Mouse (Mus musculus): Measurements from ENCODE around the gene Zfp213. TPM values are rescaled to one million over a fixed set of nuclear protein-coding genes. Genes with fewer than 3 reads are reported as not detected.
A peak's percentile ranks its signal among the peaks of the same experiment; 100 is the strongest.

Zfp213 gene
- total and polyA plus RNA-seq, 2 experiments from 2014 or later = 10.3 to 28.1 TPM

DNA sequence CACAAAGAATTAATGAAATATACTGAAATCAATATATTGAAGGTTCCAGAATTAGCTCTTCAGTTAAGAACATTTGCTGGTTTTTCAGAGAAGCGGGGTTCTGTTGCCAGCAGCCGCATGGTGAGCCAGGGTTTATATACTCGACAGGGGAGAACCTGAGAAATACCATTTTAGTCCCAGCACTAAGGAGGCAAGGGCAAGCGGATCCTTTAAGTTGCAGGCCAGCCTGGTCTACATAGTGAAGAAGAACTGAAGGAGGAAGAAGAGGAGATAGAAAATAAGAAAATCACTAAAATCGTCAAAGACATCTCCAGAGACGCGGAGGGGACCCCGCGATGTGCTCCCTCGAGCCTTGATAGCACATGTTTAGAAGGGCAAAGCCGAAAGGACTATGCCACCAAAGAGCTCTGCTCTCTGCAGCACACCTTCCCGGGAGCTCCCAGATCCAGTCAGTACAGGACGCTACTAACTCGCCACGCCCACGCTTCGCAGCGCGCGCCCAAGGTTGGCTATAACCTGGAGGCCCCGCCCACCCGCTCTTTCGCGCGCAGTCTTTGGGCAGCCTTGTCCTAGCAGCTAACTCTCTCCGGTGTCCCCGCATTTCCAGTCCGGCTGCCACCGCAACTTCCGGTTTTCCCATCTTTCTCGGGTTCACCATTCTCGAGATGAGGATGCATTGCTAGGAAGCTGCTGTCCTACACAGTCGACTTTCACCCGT lies 28.3 kb upstream of the Zfp213 start:
- Histone ChIP-seq H3K4me2 (ENCODE audit: low read depth, low read length) (peak overlapping the region; percentile 75), H3K27ac (peak overlapping the region; percentile 80), H3K9me3 (ENCODE audit: low read length) (no peaks in the 10 kb centered on the region), H3K4me1 (ENCODE audit: insufficient read depth, low read length) (no peaks in the 10 kb centered on the region), H3K9ac (replicated peaks; ENCODE audit: low read length) (peak overlapping the region; percentile 58), H3K4me3 (ENCODE audit: low read length) (peak overlapping the region; percentile 45), H3K27me3 (ENCODE audit: insufficient read depth, low read length) (no peaks in the 10 kb centered on the region), H3K36me3 (ENCODE audit: insufficient read depth, low read length) (no peaks in the 10 kb centered on the region)
- no peak for TF ChIP-seq CTCF (IDR thresholded peaks at IDR 0.05; ENCODE audit: low read depth)
- DNase-seq (ENCODE audit: low spot score) = peak; percentile 98
- ATAC-seq = peak; percentile 100
- WGBS = 6% methylated on average over 34 of the region's 34 CpGs

DNA sequence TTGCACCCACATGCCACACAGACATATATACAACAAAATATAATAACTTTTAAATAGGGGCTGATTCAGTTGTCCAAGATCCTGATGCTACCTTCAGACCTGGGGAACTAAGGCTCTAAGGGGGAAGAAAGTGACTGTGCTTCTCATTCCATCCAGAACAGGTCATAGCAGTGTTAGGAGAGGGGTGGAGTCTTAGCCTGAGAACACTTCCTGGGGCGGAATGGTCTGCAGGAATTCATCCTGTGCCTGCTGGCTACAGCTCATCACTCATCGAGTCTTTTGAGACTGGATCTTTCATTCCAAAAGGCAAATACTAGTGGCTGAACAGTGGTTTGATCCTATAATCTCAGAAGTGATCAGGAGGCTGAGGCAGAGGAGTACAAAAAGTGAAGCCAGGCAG lies 23.2 kb upstream of the Zfp213 start:
- 77% methylated on average over 2 of the region's 2 CpGs for WGBS
- peaks cover 17% of the 10 kb centered on the region for H3K4me1 ChIP-seq (ENCODE audit: insufficient read depth, low read length)
- no peak overlapping the region for H3K4me2 ChIP-seq (ENCODE audit: low read depth, low read length)
- H3K27me3 ChIP-seq (ENCODE audit: insufficient read depth, low read length) = no peaks in the 10 kb centered on the region
- no peaks in the 10 kb centered on the region for H3K36me3 ChIP-seq (ENCODE audit: insufficient read depth, low read length)
- no peak for ATAC-seq
- H3K27ac ChIP-seq = no peak overlapping the region
- no peak for DNase-seq (ENCODE audit: low spot score)
- no peaks in the 10 kb centered on the region for H3K9me3 ChIP-seq (ENCODE audit: low read length)
- no peak overlapping the region for H3K4me3 ChIP-seq (ENCODE audit: low read length)
- TF ChIP-seq CTCF (IDR thresholded peaks at IDR 0.05; ENCODE audit: low read depth) = no peak
- H3K9ac ChIP-seq (replicated peaks; ENCODE audit: low read length) = no peak overlapping the region

GRCm38 (mm10) chr17:23585721-23586491 lies 21.9 kb upstream of the Zfp213 start:
- Histone ChIP-seq H3K4me3 (ENCODE audit: low read length) (peak overlapping the region; percentile 78), H3K36me3 (ENCODE audit: insufficient read depth, low read length) (0 out of 2 replicates have a peak, but pooled peaks cover 2% of the 10 kb centered on the region), H3K9ac (replicated peaks; ENCODE audit: low read length) (peak overlapping the region; percentile 86), H3K27ac (peak overlapping the region; percentile 68), H3K9me3 (ENCODE audit: low read length) (no peaks in the 10 kb centered on the region), H3K27me3 (ENCODE audit: insufficient read depth, low read length) (no peaks in the 10 kb centered on the region), H3K4me1 (ENCODE audit: insufficient read depth, low read length) (peaks cover 17% of the 10 kb centered on the region), H3K4me2 (ENCODE audit: low read depth, low read length) (peak overlapping the region; percentile 73)
- WGBS = 0% methylated on average over 22 of the region's 22 CpGs
- no peak for TF ChIP-seq CTCF (IDR thresholded peaks at IDR 0.05; ENCODE audit: low read depth)
- DNase-seq (ENCODE audit: low spot score) = peak; percentile 94
- ATAC-seq = peak; percentile 96

- TF ChIP-seq CTCF (IDR thresholded peaks at IDR 0.05; ENCODE audit: low read depth) = no peak
- Histone ChIP-seq H3K9me3 (ENCODE audit: low read length) (no peaks in the 10 kb centered on the region), H3K36me3 (ENCODE audit: insufficient read depth, low read length) (peaks cover 14% of the 10 kb centered on the region), H3K4me3 (ENCODE audit: low read length) (peak overlapping the region; percentile 78), H3K9ac (replicated peaks; ENCODE audit: low read length) (peak overlapping the region; percentile 86; the same call in 1 of the 2 replicates), H3K4me1 (ENCODE audit: insufficient read depth, low read length) (peaks cover 17% of the 10 kb centered on the region), H3K27me3 (ENCODE audit: insufficient read depth, low read length) (no peaks in the 10 kb centered on the region), H3K27ac (no peak overlapping the region), H3K4me2 (ENCODE audit: low read depth, low read length) (peak overlapping the region; percentile 73)
- ATAC-seq (no peak), DNase-seq (ENCODE audit: low spot score) (no peak)
- WGBS = 89% methylated on average over 8 of the region's 8 CpGs
These were observed 20.7 kb upstream of the Zfp213 start for GRCm38 (mm10) chr17:23584786-23585185.

DNA sequence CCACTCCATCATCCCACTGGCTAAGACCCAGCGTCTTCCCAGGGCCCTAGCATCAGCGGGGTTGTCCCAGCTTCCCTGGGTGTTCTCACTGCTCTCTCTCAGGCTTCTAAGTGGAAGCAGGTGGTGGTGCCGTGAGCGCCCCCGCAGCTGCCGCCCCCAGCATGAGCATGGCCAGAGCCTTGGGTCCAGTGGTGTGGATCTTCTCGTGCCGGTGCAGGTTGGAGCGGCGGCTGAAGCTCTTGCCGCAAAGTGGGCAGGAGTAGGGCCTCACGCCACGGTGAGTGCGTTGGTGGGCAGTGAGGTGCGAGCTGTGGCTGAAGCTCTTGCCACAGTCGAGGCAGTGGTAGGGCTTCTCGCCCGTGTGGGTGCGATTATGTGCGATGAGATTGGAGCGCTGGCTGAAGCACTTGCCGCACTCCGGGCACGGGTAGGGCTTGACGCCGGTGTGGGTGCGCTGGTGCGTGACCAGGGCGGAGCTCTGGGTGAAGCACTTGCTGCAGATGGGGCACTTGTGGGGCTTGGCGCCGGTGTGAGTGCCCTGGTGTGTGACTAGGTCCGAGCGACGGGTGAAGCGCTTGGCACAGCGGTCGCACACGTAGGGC lies 12.0 kb upstream of the Zfp213 start:
- Histone ChIP-seq H3K36me3 (ENCODE audit: insufficient read depth, low read length) (peaks cover 58% of the 10 kb centered on the region), H3K4me2 (ENCODE audit: low read depth, low read length) (no peak overlapping the region), H3K4me3 (ENCODE audit: low read length) (no peak overlapping the region), H3K27ac (no peak overlapping the region), H3K4me1 (ENCODE audit: insufficient read depth, low read length) (no peaks in the 10 kb centered on the region), H3K9me3 (ENCODE audit: low read length) (no peaks in the 10 kb centered on the region; the same call in 1 of the 2 replicates), H3K27me3 (ENCODE audit: insufficient read depth, low read length) (no peaks in the 10 kb centered on the region), H3K9ac (replicated peaks; ENCODE audit: low read length) (no peak overlapping the region)
- 93% methylated on average over 38 of the region's 38 CpGs for WGBS
- TF ChIP-seq CTCF (IDR thresholded peaks at IDR 0.05; ENCODE audit: low read depth) = no peak
- DNase-seq (ENCODE audit: low spot score) (no peak), ATAC-seq (no peak)

DNA sequence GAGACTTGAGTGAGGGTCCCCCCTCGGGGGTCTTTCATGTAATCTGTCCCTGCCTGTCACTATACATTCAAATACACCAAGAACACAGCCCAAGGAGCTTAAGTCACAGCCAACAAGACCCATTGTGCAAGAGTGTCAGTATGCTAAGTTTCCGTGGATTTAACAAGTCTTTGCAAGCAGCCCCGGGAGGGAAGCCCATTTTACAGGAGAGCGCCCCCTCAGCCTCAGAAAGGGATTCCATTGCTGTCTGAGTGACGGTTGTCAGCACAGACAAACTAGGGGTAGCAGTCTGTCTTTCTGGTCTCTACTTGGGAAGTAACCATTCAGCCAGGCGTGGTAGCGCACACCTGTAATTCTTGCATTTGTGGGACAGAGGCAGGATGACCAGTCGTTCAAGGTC lies 10.1 kb upstream of the Zfp213 start:
- TF ChIP-seq CTCF (IDR thresholded peaks at IDR 0.05; ENCODE audit: low read depth) = no peak
- DNase-seq (ENCODE audit: low spot score) (no peak), ATAC-seq (no peak)
- no peak overlapping the region for H3K27ac ChIP-seq
- H3K9me3 ChIP-seq (ENCODE audit: low read length) = no peaks in the 10 kb centered on the region; the same call in 1 of the 2 replicates
- no peak overlapping the region for H3K4me2 ChIP-seq (ENCODE audit: low read depth, low read length)
- H3K27me3 ChIP-seq (ENCODE audit: insufficient read depth, low read length) = no peaks in the 10 kb centered on the region
- 90% methylated on average over 8 of the region's 8 CpGs for WGBS
- peaks cover 44% of the 10 kb centered on the region for H3K36me3 ChIP-seq (ENCODE audit: insufficient read depth, low read length)
- no peak overlapping the region for H3K4me3 ChIP-seq (ENCODE audit: low read length)
- H3K9ac ChIP-seq (replicated peaks; ENCODE audit: low read length) = no peak overlapping the region
- no peaks in the 10 kb centered on the region for H3K4me1 ChIP-seq (ENCODE audit: insufficient read depth, low read length)
